Comparison of ENCODE assay signal across 13 mouse cellular contexts in genomic region chr1:52143191-52143590, GRCm38 (mm10).
"Had no signal": no experiment of that assay in that cellular context is flagged by ENCODE, and none has a peak within 500 bp of the region (broad histone marks: within the 10 kb centered on the region; RNA-seq: fewer than 3 reads in every experiment).

No protein-coding gene starts in this region.

- H3K27me3 ChIP-seq: megakaryocyte, embryonic 14.5 days; neural tube, embryonic 12.5 days had no signal

- DNase-seq: lung, adult 18-20 months; lung, embryonic 14.5 days; lung, postnatal 10 days; lung, postnatal 4 days; midbrain, embryonic 14.5 days; right cerebral cortex, postnatal 14 days; thymus, adult 18-20 months; thymus, postnatal 14 days; thymus, postnatal 36 days had no signal

- H3K4me3 ChIP-seq: megakaryocyte, embryonic 14.5 days; midbrain, embryonic 12.5 days; neural tube, embryonic 12.5 days had no signal

- H3K4me2 ChIP-seq: lung, embryonic 14.5 days; midbrain, embryonic 12.5 days; neural tube, embryonic 12.5 days had no signal

- H3K9ac ChIP-seq: liver, embryonic 14.5 days; lung, embryonic 14.5 days; midbrain, embryonic 12.5 days; neural tube, embryonic 12.5 days had no signal

- H3K27ac ChIP-seq: liver, embryonic 14.5 days; midbrain, embryonic 12.5 days; neural tube, embryonic 12.5 days had no signal

- H3K9me3 ChIP-seq: megakaryocyte, embryonic 14.5 days; midbrain, embryonic 12.5 days; neural tube, embryonic 12.5 days had no signal
